Mouse (Mus musculus) embryonic fibroblast, embryonic 13.5 days (primary cell): ENCODE data around the gene Cfap99. TPM values are rescaled to one million over a fixed set of nuclear protein-coding genes. Genes with fewer than 3 reads are reported as not detected.

Experiments used
- H3K27ac ChIP-seq: 2 replicates; pipeline ENCODE4 v1.5.1; 2012; ENCODE audit warnings: low read length, control low read depth, inconsistent platforms; ENCODE audit not compliant: insufficient read depth
- H3K4me1 ChIP-seq: 2 replicates; pipeline ENCODE4 v1.6.1; 2011; ENCODE audit warnings: low read length; ENCODE audit not compliant: control insufficient read depth, insufficient read depth
- H3K4me3 ChIP-seq: 2 replicates; pipeline ENCODE4 v1.5.1; 2011; ENCODE audit warnings: mild to moderate bottlenecking, control low read depth, low read length; ENCODE audit not compliant: insufficient read depth
- CTCF ChIP-seq: IDR thresholded peaks from 2 replicates; pipeline ENCODE4 v1.5.1; 2011; ENCODE audit warnings: mild to moderate bottlenecking, control low read depth, low read length, moderate library complexity, borderline replicate concordance; ENCODE audit not compliant: insufficient read depth
- POLR2A ChIP-seq: IDR thresholded peaks from 2 replicates; pipeline ENCODE4 v1.6.1; 2011; ENCODE audit warnings: low read depth, mild to moderate bottlenecking, control low read depth, low read length, moderate library complexity
- polyA plus RNA-seq: library from polyadenylated mRNA; stranded (reverse); fragments of >200 nt; gene quantifications from 2 replicates; pipeline ENCODE4 v1.2.4, GENCODE M21; 2011; ENCODE audit warnings: low read depth; ENCODE audit not compliant: missing spikeins, insufficient read length

Gene Cfap99
- polyA plus RNA-seq, 1 experiment, result not detected

- Histone ChIP-seq H3K4me3 (no peak overlapping the region), H3K27ac (no peak overlapping the region), H3K4me1 (0 out of 2 replicates have a peak, but pooled peaks cover 2% of the 10 kb centered on the region)
- TF ChIP-seq CTCF (no peak), POLR2A (no peak)
Observed at GRCm38 (mm10) chr5:34372541-34372940, 84.1 kb downstream of the Cfap99 start.

Other genes with a start within 250 kb of the Cfap99 start
- gene Poln, start 119.2 kb upstream of the Cfap99 start, polyA plus RNA-seq, result 0.48 and 0.61 TPM in 2 replicates
- gene Haus3, start 119.1 kb upstream of the Cfap99 start, polyA plus RNA-seq, result 19.3 and 31.2 TPM in 2 replicates
- gene Mxd4, start 100.9 kb upstream of the Cfap99 start, polyA plus RNA-seq, result 67.2 and 69.7 TPM in 2 replicates
- gene Zfyve28, start 151 bp upstream of the Cfap99 start, polyA plus RNA-seq, result 0.62 and 1.0 TPM in 2 replicates
- gene Rnf4, start 47.7 kb downstream of the Cfap99 start, polyA plus RNA-seq, result 166 and 167 TPM in 2 replicates
- gene Fam193a, start 81.3 kb downstream of the Cfap99 start, polyA plus RNA-seq, result 32.9 and 39.7 TPM in 2 replicates
- gene Tnip2, start 225.4 kb downstream of the Cfap99 start, polyA plus RNA-seq, result 12.5 and 13.9 TPM in 2 replicates
- 5.4 and 7.1 TPM in 2 replicates for gene Sh3bp2, start 237.2 kb downstream of the Cfap99 start, polyA plus RNA-seq